In the genomic region with DNA sequence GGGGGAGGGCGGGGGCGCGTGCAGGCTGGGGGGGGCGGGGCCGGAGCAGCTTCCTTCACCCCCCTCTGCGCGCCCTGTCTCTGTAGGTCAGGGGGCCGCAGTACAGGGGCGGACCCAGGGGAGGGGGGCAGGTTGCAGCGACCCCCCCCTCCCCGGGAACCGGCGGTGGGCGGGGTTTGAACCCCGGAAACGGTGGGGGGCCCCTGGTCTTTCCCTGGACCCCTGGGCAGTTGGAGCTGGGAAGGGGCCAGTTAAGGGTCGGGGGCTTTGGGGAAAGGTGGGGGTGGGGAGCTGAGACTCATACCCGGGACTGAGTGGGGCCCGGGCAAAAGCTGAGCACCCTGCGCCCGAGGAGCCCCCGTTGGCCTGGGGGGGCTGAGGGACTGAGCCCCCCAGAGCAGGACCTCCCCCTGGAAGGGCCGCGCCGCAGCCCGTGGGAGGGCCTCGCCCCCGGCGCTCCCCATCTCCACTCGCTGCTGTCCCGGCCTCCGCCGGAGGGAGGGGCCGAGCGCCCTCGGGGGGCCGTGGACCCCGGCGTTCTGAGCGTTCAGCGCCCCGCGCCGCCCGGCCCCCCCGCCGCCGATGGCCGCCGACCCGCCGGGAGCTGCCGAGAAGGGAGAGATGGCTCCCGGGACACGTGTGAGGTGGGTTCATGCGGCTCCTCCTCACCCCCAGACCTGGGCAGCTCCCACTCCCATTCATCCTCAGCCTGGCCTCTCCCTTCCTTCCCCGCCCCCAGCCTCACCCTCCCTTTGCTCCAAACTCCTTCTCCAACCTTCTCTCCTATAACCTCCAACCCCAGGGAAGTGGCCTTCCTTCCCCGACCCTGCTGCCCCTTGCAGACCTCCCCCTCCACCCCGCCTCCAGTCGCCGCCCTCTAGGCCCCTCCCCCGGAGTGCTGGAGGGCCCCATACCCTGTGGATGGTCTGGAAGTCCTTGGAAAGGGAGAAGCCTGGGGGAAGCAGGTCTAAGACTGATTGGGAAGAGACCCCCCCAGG, we compare ENCODE assay signal across 8 mouse cellular contexts. TPM values are rescaled to one million over a fixed set of nuclear protein-coding genes. Genes with fewer than 3 reads are reported as not detected.
DNase-seq lines count a peak whose midpoint lies in the region; ATAC-seq and TF ChIP-seq lines count a peak whose summit lies in the region.

No protein-coding gene starts in this region.

- peak overlapping the region; percentile 74 for H3K9ac ChIP-seq in embryonic facial prominence, embryonic 15.5 days
- H3K9ac ChIP-seq in lung, postnatal 0 days (replicated peaks; ENCODE audit: low read depth): peak overlapping the region; percentile 43
- peak overlapping the region; percentile 76 for H3K9ac ChIP-seq in stomach, postnatal 0 days (ENCODE audit: low read length)

- under 1% methylated on average over 45 of the region's 62 CpGs for WGBS in embryonic facial prominence, embryonic 15.5 days
- under 1% methylated on average over 22 of the region's 62 CpGs for WGBS in lung, postnatal 0 days
- WGBS in stomach, postnatal 0 days: under 1% methylated on average over 38 of the region's 62 CpGs

- 0 out of 2 replicates have a peak, but pooled peaks have one; percentile 0 for ATAC-seq in embryonic facial prominence, embryonic 15.5 days (ENCODE audit: insufficient number of reproducible peaks, low FRiP score, low TSS enrichment, low read depth)
- no peak for ATAC-seq in lung, postnatal 0 days
- no peak for ATAC-seq in stomach, postnatal 0 days (ENCODE audit: low FRiP score, low TSS enrichment)
- no peak for ATAC-seq in granulocyte monocyte progenitor cell, adult 5-6 weeks (replicated peaks; ENCODE audit: poor library complexity, severe bottlenecking)

- H3K36me3 ChIP-seq in embryonic facial prominence, embryonic 15.5 days: peaks cover 38% of the 10 kb centered on the region
- no peaks in the 10 kb centered on the region; the same call in 1 of the 2 replicates for H3K36me3 ChIP-seq in lung, postnatal 0 days (ENCODE audit: insufficient read depth, low read length)
- H3K36me3 ChIP-seq in stomach, postnatal 0 days (ENCODE audit: control insufficient read depth, insufficient read depth, low read length): peaks cover 12% of the 10 kb centered on the region

- peak in 1 of 2 experiments; percentile 46 for DNase-seq in left cerebral cortex, adult 2 months (ENCODE audit: extremely low spot score in 1 of 2, low spot score in 2 of 2)
- no peak for DNase-seq in left cerebral cortex, postnatal 14 days (ENCODE audit: low spot score in 2 of 2)
- peak; percentile 44 for DNase-seq in adrenal gland, adult 2 months
- DNase-seq in induced T-regulatory cell, adult 2 months (ENCODE audit: low read depth): peak; percentile 32
- peak; percentile 35 for DNase-seq in lung, postnatal 0 days (ENCODE audit: low spot score)
- peak; percentile 41 for DNase-seq in stomach, postnatal 0 days (ENCODE audit: low spot score)

- peaks cover 21% of the 10 kb centered on the region for H3K4me1 ChIP-seq in embryonic facial prominence, embryonic 15.5 days
- H3K4me1 ChIP-seq in lung, postnatal 0 days (ENCODE audit: insufficient read depth, low read depth, low read length): no peaks in the 10 kb centered on the region
- peaks cover 4% of the 10 kb centered on the region for H3K4me1 ChIP-seq in stomach, postnatal 0 days (replicated peaks; ENCODE audit: control insufficient read depth, insufficient read depth)

- no peaks in the 10 kb centered on the region for H3K27me3 ChIP-seq in embryonic facial prominence, embryonic 15.5 days
- no peaks in the 10 kb centered on the region for H3K27me3 ChIP-seq in lung, postnatal 0 days (replicated peaks; ENCODE audit: insufficient read depth, low read length)
- H3K27me3 ChIP-seq in stomach, postnatal 0 days (ENCODE audit: control insufficient read depth, insufficient read depth, low read length): no peaks in the 10 kb centered on the region

- intact Hi-C loops in left cerebral cortex, adult 2 months (cut with DNase I): loop anchor here (5.0 kb wide), 2 partner anchors 234 to 1244 kb away; a partner anchor contains a TSS
- intact Hi-C loops in left cerebral cortex, postnatal 14 days (cut with DNase I): no loop called here

- TF ChIP-seq EP300 in lung, postnatal 0 days (IDR thresholded peaks at IDR 0.05): no peak
- TF ChIP-seq EP300 in stomach, postnatal 0 days (optimal IDR thresholded peaks at IDR 0.05): no peak

- H3K9me3 ChIP-seq in embryonic facial prominence, embryonic 15.5 days (replicated peaks): no peaks in the 10 kb centered on the region
- no peaks in the 10 kb centered on the region for H3K9me3 ChIP-seq in lung, postnatal 0 days (ENCODE audit: low read length)
- no peaks in the 10 kb centered on the region for H3K9me3 ChIP-seq in stomach, postnatal 0 days (ENCODE audit: control insufficient read depth, low read length)

- H3K27ac ChIP-seq in left cerebral cortex, adult 2 months: peak overlapping the region; percentile 87
- H3K27ac ChIP-seq in embryonic facial prominence, embryonic 15.5 days (replicated peaks): peak overlapping the region; percentile 93
- H3K27ac ChIP-seq in lung, postnatal 0 days (ENCODE audit: low read length): peak overlapping the region; percentile 66; the same call in 1 of the 2 replicates
- peak overlapping the region; percentile 56 for H3K27ac ChIP-seq in stomach, postnatal 0 days (replicated peaks)

- H3K4me3 ChIP-seq in left cerebral cortex, adult 2 months: peak overlapping the region; percentile 77
- H3K4me3 ChIP-seq in embryonic facial prominence, embryonic 15.5 days (replicated peaks): peak overlapping the region; percentile 77
- peak overlapping the region; percentile 59 for H3K4me3 ChIP-seq in lung, postnatal 0 days (ENCODE audit: low read depth, low read length)
- peak overlapping the region; percentile 72 for H3K4me3 ChIP-seq in stomach, postnatal 0 days (ENCODE audit: low read depth, low read length)

- H3K4me2 ChIP-seq in embryonic facial prominence, embryonic 15.5 days (replicated peaks): peak overlapping the region; percentile 89
- peak overlapping the region; percentile 98 for H3K4me2 ChIP-seq in lung, postnatal 0 days (replicated peaks; ENCODE audit: low read depth, low read length)
- peak overlapping the region; percentile 97 for H3K4me2 ChIP-seq in stomach, postnatal 0 days (replicated peaks; ENCODE audit: low read depth)

- no peak for TF ChIP-seq CTCF in left cerebral cortex, adult 2 months (IDR thresholded peaks at IDR 0.05)
- TF ChIP-seq CTCF in lung, postnatal 0 days (IDR thresholded peaks at IDR 0.05): no peak
- no peak for TF ChIP-seq CTCF in stomach, postnatal 0 days (IDR thresholded peaks at IDR 0.05; ENCODE audit: low read depth)

RNA-seq across cellular contexts. Expression of a gene that starts 2.5 kb away (rescaled TPM):
- total RNA-seq in left cerebral cortex, adult 2 months (2021): 10 to 100 TPM; 72.4 to 81.5 TPM
- 10 to 100 TPM; 89.1 to 89.8 TPM for total RNA-seq in left cerebral cortex, postnatal 14 days (2021)
- 10 to 100 TPM in 1 of 2 experiments, 1 to 10 TPM in 1; 9.5 to 11.6 TPM for total RNA-seq in adrenal gland, adult 2 months (2021)
- 34.5 and 42.6 TPM in 2 replicates for polyA plus RNA-seq in adrenal gland, adult 2 months (2012; rRNA removed)
- 5.2 and 5.7 TPM in 2 replicates for polyA plus RNA-seq in embryonic facial prominence, embryonic 15.5 days (2015; fragmentation: Nextera tagmentation; extraction: Ambion mirVana)
- 1.6 TPM in 2 replicates for polyA plus RNA-seq in lung, postnatal 0 days (2015; fragmentation: Nextera tagmentation; extraction: Ambion mirVana)
- polyA plus RNA-seq in stomach, postnatal 0 days (2015; fragmentation: Nextera tagmentation; extraction: Ambion mirVana): 1.1 and 1.9 TPM in 2 replicates
- 11.1 and 11.7 TPM in 2 replicates for total RNA-seq in granulocyte monocyte progenitor cell, adult 5-6 weeks (2014; fragmentation: Nextera tagmentation)
- total RNA-seq in granulocyte monocyte progenitor cell, adult 5-6 weeks (2017): 13.8 and 17.7 TPM in 2 replicates

RNA-seq across cellular contexts. Expression of a gene that starts 14.8 kb away (rescaled TPM):
- not detected for total RNA-seq in left cerebral cortex, adult 2 months (2021)
- total RNA-seq in left cerebral cortex, postnatal 14 days (2021): not detected
- total RNA-seq in adrenal gland, adult 2 months (2021): not detected
- polyA plus RNA-seq in adrenal gland, adult 2 months (2012; rRNA removed): not detected in 2 replicates
- 1.1 and 1.3 TPM in 2 replicates for polyA plus RNA-seq in embryonic facial prominence, embryonic 15.5 days (2015; fragmentation: Nextera tagmentation; extraction: Ambion mirVana)
- polyA plus RNA-seq in lung, postnatal 0 days (2015; fragmentation: Nextera tagmentation; extraction: Ambion mirVana): 0.07 and 0.08 TPM in 2 replicates
- 0.08 and 0.13 TPM in 2 replicates for polyA plus RNA-seq in stomach, postnatal 0 days (2015; fragmentation: Nextera tagmentation; extraction: Ambion mirVana)
- not detected in 2 replicates for total RNA-seq in granulocyte monocyte progenitor cell, adult 5-6 weeks (2014; fragmentation: Nextera tagmentation)
- 0.31 TPM in 1 of 2 replicates, not detected in the other for total RNA-seq in granulocyte monocyte progenitor cell, adult 5-6 weeks (2017)

RNA-seq across cellular contexts. Expression of a gene that starts 22.8 kb away (rescaled TPM):
- total RNA-seq in left cerebral cortex, adult 2 months (2021): 10 to 100 TPM; 19.8 to 21.8 TPM
- total RNA-seq in left cerebral cortex, postnatal 14 days (2021): 10 to 100 TPM; 19.8 to 22.5 TPM
- 10 to 100 TPM; 28.3 to 32.8 TPM for total RNA-seq in adrenal gland, adult 2 months (2021)
- polyA plus RNA-seq in adrenal gland, adult 2 months (2012; rRNA removed): 90.6 and 94.8 TPM in 2 replicates
- polyA plus RNA-seq in embryonic facial prominence, embryonic 15.5 days (2015; fragmentation: Nextera tagmentation; extraction: Ambion mirVana): 27.6 and 28.1 TPM in 2 replicates
- polyA plus RNA-seq in lung, postnatal 0 days (2015; fragmentation: Nextera tagmentation; extraction: Ambion mirVana): 38.5 and 42.8 TPM in 2 replicates
- 18.6 and 20.0 TPM in 2 replicates for polyA plus RNA-seq in stomach, postnatal 0 days (2015; fragmentation: Nextera tagmentation; extraction: Ambion mirVana)
- 36.8 and 41.2 TPM in 2 replicates for total RNA-seq in granulocyte monocyte progenitor cell, adult 5-6 weeks (2014; fragmentation: Nextera tagmentation)
- 22.7 and 22.8 TPM in 2 replicates for total RNA-seq in granulocyte monocyte progenitor cell, adult 5-6 weeks (2017)

RNA-seq across cellular contexts. Expression of a gene that starts 29.7 kb away (rescaled TPM):
- total RNA-seq in left cerebral cortex, adult 2 months (2021): 10 to 100 TPM; 48.8 to 55.2 TPM
- total RNA-seq in left cerebral cortex, postnatal 14 days (2021): 10 to 100 TPM; 43.3 to 44.9 TPM
- total RNA-seq in adrenal gland, adult 2 months (2021): 10 to 100 TPM; 36.0 to 42.6 TPM
- polyA plus RNA-seq in adrenal gland, adult 2 months (2012; rRNA removed): 12.6 and 15.9 TPM in 2 replicates
- 26.3 and 27.0 TPM in 2 replicates for polyA plus RNA-seq in embryonic facial prominence, embryonic 15.5 days (2015; fragmentation: Nextera tagmentation; extraction: Ambion mirVana)
- polyA plus RNA-seq in lung, postnatal 0 days (2015; fragmentation: Nextera tagmentation; extraction: Ambion mirVana): 10.5 and 11.0 TPM in 2 replicates
- polyA plus RNA-seq in stomach, postnatal 0 days (2015; fragmentation: Nextera tagmentation; extraction: Ambion mirVana): 6.9 and 8.0 TPM in 2 replicates
- 59.6 and 105 TPM in 2 replicates for total RNA-seq in granulocyte monocyte progenitor cell, adult 5-6 weeks (2014; fragmentation: Nextera tagmentation)
- total RNA-seq in granulocyte monocyte progenitor cell, adult 5-6 weeks (2017): 11.9 and 12.4 TPM in 2 replicates

RNA-seq across cellular contexts. Expression of a gene that starts 34.3 kb away (rescaled TPM):
- total RNA-seq in left cerebral cortex, adult 2 months (2021): 1 to 10 TPM; 2.8 to 3.8 TPM
- 1 to 10 TPM; 2.3 to 2.7 TPM for total RNA-seq in left cerebral cortex, postnatal 14 days (2021)
- total RNA-seq in adrenal gland, adult 2 months (2021): 1 to 10 TPM; 3.3 to 3.7 TPM
- 18.9 and 22.1 TPM in 2 replicates for polyA plus RNA-seq in adrenal gland, adult 2 months (2012; rRNA removed)
- 25.9 and 29.8 TPM in 2 replicates for polyA plus RNA-seq in embryonic facial prominence, embryonic 15.5 days (2015; fragmentation: Nextera tagmentation; extraction: Ambion mirVana)
- polyA plus RNA-seq in lung, postnatal 0 days (2015; fragmentation: Nextera tagmentation; extraction: Ambion mirVana): 9.9 and 10.4 TPM in 2 replicates
- 13.4 and 14.5 TPM in 2 replicates for polyA plus RNA-seq in stomach, postnatal 0 days (2015; fragmentation: Nextera tagmentation; extraction: Ambion mirVana)
- 0.73 and 1.2 TPM in 2 replicates for total RNA-seq in granulocyte monocyte progenitor cell, adult 5-6 weeks (2014; fragmentation: Nextera tagmentation)
- 0.90 and 3.2 TPM in 2 replicates for total RNA-seq in granulocyte monocyte progenitor cell, adult 5-6 weeks (2017)

Comparison
In these comparisons a context has a peak if more than half of its experiments do, and no peak if none do; other contexts are left out.
1. DNase-seq: peak in adrenal gland, adult 2 months (single experiment), induced T-regulatory cell, adult 2 months (single experiment), lung, postnatal 0 days (single experiment) and stomach, postnatal 0 days (single experiment); none in left cerebral cortex, postnatal 14 days (0 of 2).
2. Peak in every context shown above with its lines, with median percentiles within 50 percentile points of each other: H3K27ac ChIP-seq, H3K4me3 ChIP-seq, H3K4me2 ChIP-seq and H3K9ac ChIP-seq.